Comparison of ENCODE assay signal across 18 mouse cellular contexts in genomic region chr8:120681113-120681512, GRCm38 (mm10). TPM values are rescaled to one million over a fixed set of nuclear protein-coding genes. Genes with fewer than 3 reads are reported as not detected.
"Had no signal": no experiment of that assay in that cellular context is flagged by ENCODE, and none has a peak within 500 bp of the region (broad histone marks: within the 10 kb centered on the region; RNA-seq: fewer than 3 reads in every experiment).

No protein-coding gene starts in this region.

- H3K4me2 ChIP-seq: kidney, embryonic 15.5 days; limb, embryonic 12.5 days; liver, embryonic 12.5 days; liver, embryonic 15.5 days; midbrain, embryonic 11.5 days; midbrain, embryonic 15.5 days; neural tube, embryonic 13.5 days had no signal

- H3K27me3 ChIP-seq: midbrain, embryonic 15.5 days; neural tube, embryonic 13.5 days had no signal

- ATAC-seq: liver, embryonic 12.5 days; midbrain, embryonic 15.5 days had no signal

- H3K36me3 ChIP-seq: limb, embryonic 12.5 days; liver, embryonic 15.5 days; midbrain, embryonic 15.5 days; neural tube, embryonic 13.5 days had no signal

- H3K4me1 ChIP-seq: midbrain, embryonic 15.5 days had no signal

- H3K4me3 ChIP-seq: kidney, embryonic 15.5 days; left cerebral cortex, adult 2 months; limb, embryonic 12.5 days; liver, embryonic 12.5 days; liver, embryonic 15.5 days; midbrain, embryonic 15.5 days; myocyte; neural tube, embryonic 13.5 days had no signal

- H3K27ac ChIP-seq: kidney, embryonic 15.5 days; left cerebral cortex, adult 2 months; limb, embryonic 12.5 days; liver, embryonic 12.5 days; liver, embryonic 15.5 days; midbrain, embryonic 15.5 days; neural tube, embryonic 13.5 days had no signal

- H3K9me3 ChIP-seq: kidney, embryonic 15.5 days; limb, embryonic 12.5 days; liver, embryonic 12.5 days; liver, embryonic 15.5 days; midbrain, embryonic 15.5 days; neural tube, embryonic 13.5 days had no signal

- DNase-seq: lung, adult 2 months; right cerebral cortex, postnatal 25 days; thymus, adult 18-20 months had no signal

- H3K9ac ChIP-seq: kidney, embryonic 15.5 days; limb, embryonic 12.5 days; liver, embryonic 12.5 days; liver, embryonic 15.5 days; midbrain, embryonic 15.5 days; neural tube, embryonic 13.5 days had no signal

RNA-seq across cellular contexts. Expression of gene Gm27021, which starts 13.2 kb away (rescaled TPM):
- total RNA-seq: layer of hippocampus, postnatal 25 days; megakaryocyte progenitor cell, adult 5-6 weeks; megakaryocyte-erythroid progenitor cell, adult 5-6 weeks; monocyte, adult 5-6 weeks; neutrophil, adult 5-6 weeks had no signal
- polyA plus RNA-seq: small intestine, adult 2 months had no signal

RNA-seq across cellular contexts. Expression of gene 1190005I06Rik, which starts 33.7 kb away (rescaled TPM):
- total RNA-seq: megakaryocyte-erythroid progenitor cell, adult 5-6 weeks; monocyte, adult 5-6 weeks; neutrophil, adult 5-6 weeks had no signal

RNA-seq across cellular contexts. Expression of gene Irf8, which starts 55.0 kb away (rescaled TPM):
- polyA plus RNA-seq: myocyte had no signal
